Mouse (Mus musculus): ENCODE measurements around the gene Smg6. TPM values are rescaled to one million over a fixed set of nuclear protein-coding genes. Genes with fewer than 3 reads are reported as not detected.
A peak's percentile ranks its signal among the peaks of the same experiment; 100 is the strongest.

Gene Smg6
- polyA plus RNA-seq, 1 experiment from 2014 or later, result 24.1 TPM

- H3K36me3 ChIP-seq, result peaks cover 70% of the 10 kb centered on the region
- no peak overlapping the region for H3K4me2 ChIP-seq (replicated peaks)
- H3K27ac ChIP-seq, result no peak overlapping the region
- no peak overlapping the region for H3K9ac ChIP-seq
- H3K4me1 ChIP-seq, result no peaks in the 10 kb centered on the region
- ATAC-seq (ENCODE audit: insufficient number of reproducible peaks, insufficient read depth, low FRiP score, low TSS enrichment), result no peak
- H3K27me3 ChIP-seq, result no peaks in the 10 kb centered on the region
- 91% methylated on average over 6 of the region's 6 CpGs for WGBS
- H3K4me3 ChIP-seq, result no peak overlapping the region
- no peaks in the 10 kb centered on the region for H3K9me3 ChIP-seq
Observed at GRCm38 (mm10) chr11:74901555-74901954, 24.1 kb upstream of the Smg6 start.

DNA sequence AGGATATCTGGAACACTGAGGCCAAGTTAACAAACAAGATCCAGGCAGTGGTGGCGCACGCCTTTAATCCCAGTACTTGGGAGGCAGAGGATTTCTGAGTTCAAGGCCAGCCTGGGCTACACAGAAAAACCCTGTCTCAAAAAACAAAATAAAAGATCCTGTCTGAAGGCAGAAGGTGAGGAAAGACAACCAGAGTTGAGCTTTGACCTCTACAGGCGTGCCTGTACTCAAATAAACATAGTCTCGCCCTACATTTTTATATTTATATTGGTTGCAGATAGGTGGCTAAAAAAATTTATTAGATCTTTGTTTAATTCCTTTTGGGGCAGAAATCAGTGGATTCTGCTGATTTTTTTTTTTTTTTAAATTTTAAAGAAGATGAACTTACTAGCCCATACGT, 23.2 kb upstream of the Smg6 start:
- no peaks in the 10 kb centered on the region for H3K9me3 ChIP-seq
- H3K27ac ChIP-seq, result no peak overlapping the region
- no peak overlapping the region for H3K9ac ChIP-seq
- no peaks in the 10 kb centered on the region for H3K27me3 ChIP-seq
- H3K4me1 ChIP-seq, result no peaks in the 10 kb centered on the region
- WGBS, result 90% methylated on average over 5 of the region's 5 CpGs
- no peak for ATAC-seq (ENCODE audit: insufficient number of reproducible peaks, insufficient read depth, low FRiP score, low TSS enrichment)
- no peak overlapping the region for H3K4me2 ChIP-seq (replicated peaks)
- peaks cover 79% of the 10 kb centered on the region for H3K36me3 ChIP-seq
- no peak overlapping the region for H3K4me3 ChIP-seq

GRCm38 (mm10) chr11:74907850-74908249, 17.8 kb upstream of the Smg6 start:
- ATAC-seq (ENCODE audit: insufficient number of reproducible peaks, insufficient read depth, low FRiP score, low TSS enrichment), result no peak
- 91% methylated on average over 6 of the region's 6 CpGs for WGBS
- peaks cover 72% of the 10 kb centered on the region for H3K36me3 ChIP-seq

DNA sequence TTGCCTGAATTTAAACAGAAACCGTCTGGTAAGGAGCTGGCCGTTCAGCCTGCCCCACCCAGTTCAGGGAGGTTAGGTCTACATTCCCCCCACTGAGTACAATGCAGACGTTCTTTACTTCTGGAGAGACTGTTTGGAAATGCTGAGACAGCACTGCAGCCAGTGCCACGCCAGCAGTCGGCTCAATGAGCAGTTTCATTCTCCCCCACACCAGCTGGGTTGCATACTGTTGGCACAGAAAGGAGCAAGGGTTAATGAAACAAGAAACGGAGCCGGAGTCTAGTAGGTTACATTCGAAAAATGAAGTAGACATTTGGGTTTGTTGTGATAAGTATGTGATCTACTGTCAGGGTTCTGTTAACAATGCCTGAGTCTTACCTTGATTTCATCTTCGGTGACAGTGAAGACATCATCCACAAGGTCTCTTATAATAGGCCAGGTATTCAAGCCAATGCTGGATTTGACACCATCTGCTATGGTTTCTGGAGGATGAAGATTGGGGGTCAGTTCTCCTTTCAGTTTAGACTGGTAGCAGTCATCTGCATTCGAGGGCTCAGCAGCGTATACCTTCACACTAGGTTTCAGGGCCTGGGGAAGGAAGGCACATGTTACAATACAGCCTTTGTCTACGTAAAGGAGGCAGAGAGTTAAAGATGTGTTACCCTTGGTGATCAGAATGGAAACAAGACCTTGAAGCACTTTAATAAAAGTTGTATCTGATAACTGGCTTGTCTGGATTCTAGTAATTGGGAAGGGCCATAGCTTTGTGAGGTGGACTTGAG, 16.8 kb upstream of the Smg6 start:
- no peak overlapping the region for H3K27ac ChIP-seq
- H3K4me3 ChIP-seq, result no peak overlapping the region
- no peak overlapping the region for H3K4me2 ChIP-seq (replicated peaks)
- H3K9ac ChIP-seq, result no peak overlapping the region
- no peaks in the 10 kb centered on the region for H3K27me3 ChIP-seq
- H3K36me3 ChIP-seq, result peaks cover 62% of the 10 kb centered on the region
- no peaks in the 10 kb centered on the region for H3K9me3 ChIP-seq
- ATAC-seq (ENCODE audit: insufficient number of reproducible peaks, insufficient read depth, low FRiP score, low TSS enrichment), result no peak
- H3K4me1 ChIP-seq, result no peaks in the 10 kb centered on the region
- 81% methylated on average over 12 of the region's 12 CpGs for WGBS

More at GRCm38 (mm10) chr11:74907850-74908249, 17.8 kb upstream of the Smg6 start:
- no peaks in the 10 kb centered on the region for H3K9me3 ChIP-seq
- H3K4me2 ChIP-seq (replicated peaks), result no peak overlapping the region
- no peak overlapping the region for H3K4me3 ChIP-seq
- no peaks in the 10 kb centered on the region for H3K4me1 ChIP-seq
- H3K27me3 ChIP-seq, result no peaks in the 10 kb centered on the region
- H3K9ac ChIP-seq, result no peak overlapping the region
- no peak overlapping the region for H3K27ac ChIP-seq

DNA sequence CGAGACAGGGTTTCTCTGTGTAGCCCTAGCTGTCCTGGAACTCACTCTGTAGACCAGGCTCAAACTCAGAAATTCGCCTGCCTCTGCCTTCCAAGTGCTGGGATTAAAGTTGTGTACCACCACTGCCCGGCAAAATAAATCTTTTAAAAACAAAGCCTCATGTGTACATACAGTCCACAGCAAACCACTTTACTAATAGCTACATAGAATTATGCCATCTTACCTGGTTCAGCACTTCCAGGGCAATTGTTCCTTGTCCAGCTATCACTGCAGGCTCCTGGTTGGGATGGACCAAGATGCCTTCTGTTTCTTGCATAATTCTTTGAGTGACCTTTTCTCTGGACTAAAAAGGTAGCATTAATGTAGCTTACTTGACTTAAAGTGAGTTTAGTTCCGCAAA, 15.6 kb upstream of the Smg6 start:
- no peak overlapping the region for H3K27ac ChIP-seq
- H3K36me3 ChIP-seq, result peaks cover 51% of the 10 kb centered on the region
- no peaks in the 10 kb centered on the region for H3K27me3 ChIP-seq
- no peaks in the 10 kb centered on the region for H3K9me3 ChIP-seq
- H3K4me2 ChIP-seq (replicated peaks), result no peak overlapping the region
- no peak overlapping the region for H3K4me3 ChIP-seq
- ATAC-seq (ENCODE audit: insufficient number of reproducible peaks, insufficient read depth, low FRiP score, low TSS enrichment), result no peak
- 86% methylated on average over 4 of the region's 4 CpGs for WGBS
- H3K4me1 ChIP-seq, result no peaks in the 10 kb centered on the region
- H3K9ac ChIP-seq, result no peak overlapping the region

DNA sequence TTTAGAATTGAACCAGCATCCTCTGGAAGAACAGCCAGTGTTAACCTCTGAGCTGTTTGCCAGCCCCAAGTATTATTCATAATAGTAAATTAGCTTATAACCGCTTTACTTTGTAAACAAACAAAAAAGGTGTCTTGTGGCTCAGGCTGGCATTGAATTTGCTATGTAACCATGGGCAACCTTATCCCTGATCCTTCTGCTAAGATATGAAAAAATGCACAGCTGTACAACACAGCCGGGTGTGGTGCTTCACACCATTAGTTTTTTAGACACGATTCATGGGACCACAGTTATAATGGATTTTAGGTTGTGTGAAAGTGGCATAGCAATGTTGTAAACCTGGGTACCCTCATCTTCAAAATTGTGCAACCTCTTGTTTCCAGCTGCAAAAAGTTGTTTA, 13.1 kb upstream of the Smg6 start:
- H3K9ac ChIP-seq, result no peak overlapping the region
- ATAC-seq (ENCODE audit: insufficient number of reproducible peaks, insufficient read depth, low FRiP score, low TSS enrichment), result no peak
- WGBS, result 87% methylated on average over 3 of the region's 3 CpGs

GRCm38 (mm10) chr11:74919249-74919648, 6.4 kb upstream of the Smg6 start:
- H3K27me3 ChIP-seq, result no peaks in the 10 kb centered on the region
- 79% methylated on average over 6 of the region's 6 CpGs for WGBS
- H3K4me3 ChIP-seq, result no peak overlapping the region
- H3K9ac ChIP-seq, result no peak overlapping the region
- H3K9me3 ChIP-seq, result no peaks in the 10 kb centered on the region
- ATAC-seq (ENCODE audit: insufficient number of reproducible peaks, insufficient read depth, low FRiP score, low TSS enrichment), result no peak
- peaks cover 12% of the 10 kb centered on the region; the same call in 1 of the 2 replicates for H3K36me3 ChIP-seq
- no peak overlapping the region for H3K4me2 ChIP-seq (replicated peaks)
- no peak overlapping the region for H3K27ac ChIP-seq
- H3K4me1 ChIP-seq, result no peaks in the 10 kb centered on the region

More for the DNA sequence above, 13.1 kb upstream of the Smg6 start:
- Histone ChIP-seq H3K27ac (no peak overlapping the region), H3K4me1 (no peaks in the 10 kb centered on the region), H3K27me3 (no peaks in the 10 kb centered on the region), H3K4me3 (no peak overlapping the region), H3K36me3 (peaks cover 26% of the 10 kb centered on the region), H3K4me2 (replicated peaks) (no peak overlapping the region), H3K9me3 (no peaks in the 10 kb centered on the region)

DNA sequence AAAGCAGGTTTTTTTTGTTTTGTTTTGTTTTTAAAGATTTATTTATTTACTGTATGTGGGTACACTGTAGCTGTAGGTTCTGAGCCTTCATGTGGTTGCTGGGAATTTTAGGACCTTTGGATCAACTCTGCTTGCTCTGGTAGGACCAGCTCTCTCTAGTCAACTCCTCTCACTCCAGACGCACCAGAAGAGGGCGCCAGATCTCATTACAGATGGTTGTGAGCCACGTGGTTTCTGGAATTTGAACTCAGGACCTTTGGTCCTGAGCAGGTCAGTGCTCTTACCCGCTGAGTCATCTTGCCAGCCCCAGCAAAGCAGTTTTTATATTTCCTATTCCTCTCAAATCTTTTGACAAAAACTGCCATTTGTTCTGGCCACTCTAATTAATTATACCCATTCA, 1.5 kb upstream of the Smg6 start:
- no peak for ATAC-seq (ENCODE audit: insufficient number of reproducible peaks, insufficient read depth, low FRiP score, low TSS enrichment)
- Histone ChIP-seq H3K4me2 (replicated peaks) (peak overlapping the region; percentile 57), H3K27ac (no peak overlapping the region), H3K36me3 (peaks cover 3% of the 10 kb centered on the region; the same call in 1 of the 2 replicates), H3K27me3 (no peaks in the 10 kb centered on the region), H3K9me3 (no peaks in the 10 kb centered on the region), H3K4me1 (peaks cover 16% of the 10 kb centered on the region), H3K9ac (no peak overlapping the region), H3K4me3 (0 out of 2 replicates have a peak overlapping the region, but pooled peaks have one; percentile 80)
- 56% methylated on average over 4 of the region's 4 CpGs for WGBS

DNA sequence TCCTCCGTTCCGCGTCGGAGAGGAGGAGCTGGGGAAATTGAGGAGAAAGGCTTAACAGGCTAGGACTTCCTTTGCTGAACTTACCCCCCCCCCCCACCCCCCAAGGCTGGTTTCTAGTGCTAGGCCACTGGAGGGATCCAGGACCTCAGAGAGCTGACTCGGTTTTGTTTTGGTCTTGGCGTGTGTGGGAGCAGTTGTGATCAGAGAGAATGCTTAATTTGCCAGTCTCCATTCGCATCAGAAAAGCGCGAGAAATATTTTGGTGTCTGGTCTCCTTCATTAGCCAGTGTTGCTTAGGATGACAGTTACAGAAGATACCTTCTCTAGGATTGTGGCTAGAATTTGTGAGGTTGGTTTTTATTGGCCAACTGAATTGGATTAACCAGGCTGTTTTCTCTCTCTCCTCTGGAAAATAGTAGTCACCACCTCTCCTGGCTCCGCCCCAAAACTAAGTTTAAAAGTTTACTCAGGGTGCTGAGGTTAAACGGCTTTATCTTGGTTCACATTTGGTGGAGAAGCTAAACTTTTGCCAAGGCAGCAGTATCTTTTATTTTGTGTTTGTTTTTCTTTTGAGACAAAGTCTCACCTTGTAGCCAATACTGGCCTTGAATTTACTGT, 874 bp downstream of the Smg6 start:
- peak overlapping the region; percentile 57 for H3K4me2 ChIP-seq (replicated peaks)

GRCm38 (mm10) chr11:74927236-74927725, 1.7 kb downstream of the Smg6 start:
- WGBS, result 88% methylated on average over 2 of the region's 2 CpGs
- ATAC-seq (ENCODE audit: insufficient number of reproducible peaks, insufficient read depth, low FRiP score, low TSS enrichment), result no peak
- H3K27ac ChIP-seq, result no peak overlapping the region
- H3K4me3 ChIP-seq, result no peak overlapping the region
- H3K4me1 ChIP-seq, result peaks cover 16% of the 10 kb centered on the region
- no peaks in the 10 kb centered on the region for H3K27me3 ChIP-seq
- no peak overlapping the region for H3K9ac ChIP-seq
- peaks cover 12% of the 10 kb centered on the region for H3K36me3 ChIP-seq
- no peaks in the 10 kb centered on the region for H3K9me3 ChIP-seq
- peak overlapping the region; percentile 57; the same call in 1 of the 2 replicates for H3K4me2 ChIP-seq (replicated peaks)

More for the DNA sequence above, 874 bp downstream of the Smg6 start:
- Histone ChIP-seq H3K9ac (peak overlapping the region; percentile 86), H3K27ac (peak overlapping the region; percentile 98), H3K4me1 (peaks cover 16% of the 10 kb centered on the region), H3K36me3 (peaks cover 8% of the 10 kb centered on the region), H3K27me3 (no peaks in the 10 kb centered on the region), H3K4me3 (peak overlapping the region; percentile 80), H3K9me3 (no peaks in the 10 kb centered on the region)
- ATAC-seq (ENCODE audit: insufficient number of reproducible peaks, insufficient read depth, low FRiP score, low TSS enrichment), result peak; percentile 23; the same call in 1 of the 2 replicates
- WGBS, result 7% methylated on average over 11 of the region's 11 CpGs

DNA sequence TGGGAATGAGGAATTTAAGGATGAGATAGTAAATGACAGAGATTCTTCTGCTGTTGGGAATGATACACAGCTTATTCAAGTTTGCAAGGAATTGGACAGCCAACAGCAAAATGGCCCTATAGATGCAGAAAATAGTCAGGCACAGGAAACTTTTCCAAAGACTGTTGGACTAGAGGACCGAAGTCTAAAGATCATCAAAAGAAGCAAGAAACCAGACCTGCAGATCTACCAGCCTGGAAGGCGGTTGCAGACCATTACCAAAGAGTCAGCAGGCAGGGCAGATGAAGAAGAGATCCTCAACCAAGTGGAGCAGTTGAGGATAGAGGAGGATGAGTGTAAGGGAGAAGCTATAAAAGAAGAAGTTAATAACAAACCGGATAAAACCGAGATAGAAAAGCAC, 3.5 kb downstream of the Smg6 start:
- Histone ChIP-seq H3K27me3 (no peaks in the 10 kb centered on the region), H3K9me3 (no peaks in the 10 kb centered on the region), H3K4me3 (no peak overlapping the region), H3K9ac (no peak overlapping the region), H3K36me3 (peaks cover 28% of the 10 kb centered on the region), H3K4me1 (peaks cover 16% of the 10 kb centered on the region), H3K4me2 (replicated peaks) (no peak overlapping the region), H3K27ac (no peak overlapping the region)
- 88% methylated on average over 4 of the region's 4 CpGs for WGBS
- ATAC-seq (ENCODE audit: insufficient number of reproducible peaks, insufficient read depth, low FRiP score, low TSS enrichment), result no peak

DNA sequence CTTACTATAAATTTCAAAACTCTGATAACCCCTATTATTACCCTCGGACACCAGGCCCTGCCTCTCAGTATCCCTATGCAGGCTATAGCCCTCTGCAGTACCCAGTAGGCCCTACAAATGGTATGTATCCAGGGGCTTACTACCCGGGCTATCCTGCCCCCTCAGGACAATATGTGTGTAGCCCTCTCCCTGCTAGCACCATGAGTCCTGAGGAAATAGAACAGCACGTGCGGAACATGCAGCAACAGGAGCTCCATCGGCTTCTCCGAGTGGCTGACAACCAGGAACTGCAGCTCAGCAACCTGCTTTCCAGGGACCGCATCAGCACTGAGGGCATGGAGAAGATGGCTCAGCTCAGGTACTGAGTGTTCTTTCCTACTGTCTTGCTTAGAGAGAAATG, 4.8 kb downstream of the Smg6 start:
- H3K4me2 ChIP-seq (replicated peaks), result no peak overlapping the region
- H3K27ac ChIP-seq, result no peak overlapping the region
- H3K4me3 ChIP-seq, result no peak overlapping the region
- no peak overlapping the region for H3K9ac ChIP-seq
- no peak for ATAC-seq (ENCODE audit: insufficient number of reproducible peaks, insufficient read depth, low FRiP score, low TSS enrichment)
- peaks cover 40% of the 10 kb centered on the region for H3K36me3 ChIP-seq
- H3K4me1 ChIP-seq, result peaks cover 10% of the 10 kb centered on the region
- H3K9me3 ChIP-seq, result no peaks in the 10 kb centered on the region
- no peaks in the 10 kb centered on the region for H3K27me3 ChIP-seq
- WGBS, result 90% methylated on average over 7 of the region's 7 CpGs

Data from embryonic facial prominence, embryonic 12.5 days (tissue).